Mouse (Mus musculus) urinary bladder, postnatal 10 days (tissue): ENCODE measurements around the gene Esyt1.
"Not testable (repeated sequence)": the region's sequence is repeated elsewhere in the genome, so short reads cannot be mapped to it uniquely, and the experiment has no call there.

Experiments used
- DNase-seq: peaks from one replicate; pipeline ENCODE4 v3.0.0; 2022; ENCODE audit warnings: low spot score

Esyt1 gene

DNA sequence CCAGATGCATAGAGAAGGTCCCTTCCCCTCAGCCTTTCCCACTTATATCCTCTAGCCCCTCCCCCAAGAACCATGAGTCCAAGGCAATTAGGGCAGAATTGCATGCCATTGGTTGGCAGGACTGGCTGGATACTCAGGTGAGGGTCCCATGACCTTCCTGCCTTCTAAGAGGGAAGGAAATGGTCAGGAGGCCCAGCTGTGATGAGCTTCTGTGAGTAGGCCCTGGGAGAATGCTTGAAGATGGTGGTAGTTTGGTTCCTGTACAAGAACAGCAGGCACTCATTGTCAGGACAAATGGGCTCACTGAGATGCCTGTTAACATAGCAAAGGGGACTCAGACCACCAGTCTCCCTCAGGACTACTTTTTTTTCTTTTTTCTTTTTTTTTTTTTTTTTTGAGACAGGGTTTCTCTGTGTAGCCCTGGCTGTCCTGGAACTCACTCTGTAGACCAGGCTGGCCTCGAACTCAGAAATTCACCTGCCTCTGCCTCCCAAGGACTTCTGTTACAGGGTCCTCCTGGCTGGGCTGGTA is 12.7 kb upstream of the Esyt1 start:
- no peak for DNase-seq

DNA sequence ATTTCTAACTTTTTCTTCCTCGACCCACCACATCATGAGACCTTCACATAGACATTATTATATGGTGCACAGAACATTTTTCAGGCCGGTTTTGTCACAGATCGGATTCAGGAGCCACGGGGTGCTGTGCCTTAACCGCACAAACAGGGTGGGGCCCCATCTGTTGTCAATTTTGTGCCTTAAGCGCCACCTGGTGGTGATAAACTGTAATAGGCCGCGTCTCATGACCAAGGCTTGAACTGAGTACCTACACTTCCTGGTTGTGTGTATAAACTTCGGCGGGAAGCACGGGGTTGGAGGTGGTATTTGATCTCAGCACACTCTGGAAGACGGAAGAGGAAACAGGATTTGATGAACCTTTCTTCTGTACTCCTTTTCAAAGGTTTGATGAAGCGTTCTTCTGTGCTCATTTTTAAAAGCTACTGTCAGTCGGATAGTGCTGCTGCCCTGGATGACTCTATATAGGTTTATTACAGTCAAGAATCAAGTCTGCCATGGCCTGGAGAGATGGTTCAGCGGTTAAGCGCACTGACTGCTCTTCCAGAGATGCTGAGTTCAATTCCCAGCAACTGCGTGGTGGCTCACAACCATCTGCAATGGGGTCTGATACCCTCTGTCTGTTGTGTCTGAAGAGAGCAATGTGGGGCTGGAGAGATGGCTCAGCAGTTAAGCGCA is 10.7 kb upstream of the Esyt1 start:
- no peak for DNase-seq

DNA sequence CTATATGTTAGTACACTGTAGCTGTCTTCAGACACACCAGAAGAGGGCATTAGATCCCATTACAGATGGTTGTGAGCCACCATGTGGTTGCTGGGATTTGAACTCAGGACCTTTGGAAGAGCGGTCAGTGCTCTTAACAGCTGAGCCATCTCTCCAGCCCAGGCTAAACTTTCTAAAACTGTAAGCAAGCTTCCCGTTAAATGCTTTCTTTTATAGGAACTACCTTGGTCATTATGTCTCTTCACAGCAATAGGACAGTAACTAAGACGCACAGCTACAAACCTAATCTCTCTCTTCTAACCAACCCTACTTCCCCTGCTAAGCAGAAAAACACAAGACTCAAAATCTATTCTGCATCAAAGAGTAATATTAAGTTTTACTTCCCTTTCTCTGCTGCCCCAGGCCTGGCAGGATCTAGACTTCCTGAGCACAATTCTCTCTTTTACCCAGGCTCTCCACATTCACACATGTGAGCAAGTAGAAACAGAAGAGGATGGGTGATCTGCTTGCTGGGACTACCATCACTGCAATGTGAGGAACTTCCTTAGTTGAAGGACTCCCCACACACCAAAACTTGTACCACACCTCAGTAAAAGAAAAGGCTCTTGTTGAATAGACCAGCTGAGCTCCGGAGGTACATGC is 10.1 kb upstream of the Esyt1 start:
- DNase-seq, result no peak

DNA sequence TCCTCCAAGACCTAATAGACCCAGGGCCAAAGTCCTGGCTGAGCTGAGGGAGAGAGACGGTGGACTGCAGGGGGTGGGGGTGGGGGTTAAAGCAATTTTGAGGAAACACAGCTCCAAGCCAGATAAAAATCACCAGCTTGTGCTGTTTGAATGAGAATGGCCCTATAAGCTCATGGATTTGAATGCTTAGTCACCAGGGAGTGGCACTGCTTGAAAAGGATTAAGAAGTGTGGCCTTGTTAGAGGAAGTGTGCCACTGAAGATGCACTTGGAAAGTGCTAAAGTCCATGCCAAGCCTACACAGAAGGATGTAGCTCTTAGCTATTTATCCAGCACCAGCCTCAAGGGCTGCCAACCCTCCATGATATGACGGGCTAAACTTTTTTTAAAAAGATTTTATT is 9.5 kb upstream of the Esyt1 start:
- no peak for DNase-seq

DNA sequence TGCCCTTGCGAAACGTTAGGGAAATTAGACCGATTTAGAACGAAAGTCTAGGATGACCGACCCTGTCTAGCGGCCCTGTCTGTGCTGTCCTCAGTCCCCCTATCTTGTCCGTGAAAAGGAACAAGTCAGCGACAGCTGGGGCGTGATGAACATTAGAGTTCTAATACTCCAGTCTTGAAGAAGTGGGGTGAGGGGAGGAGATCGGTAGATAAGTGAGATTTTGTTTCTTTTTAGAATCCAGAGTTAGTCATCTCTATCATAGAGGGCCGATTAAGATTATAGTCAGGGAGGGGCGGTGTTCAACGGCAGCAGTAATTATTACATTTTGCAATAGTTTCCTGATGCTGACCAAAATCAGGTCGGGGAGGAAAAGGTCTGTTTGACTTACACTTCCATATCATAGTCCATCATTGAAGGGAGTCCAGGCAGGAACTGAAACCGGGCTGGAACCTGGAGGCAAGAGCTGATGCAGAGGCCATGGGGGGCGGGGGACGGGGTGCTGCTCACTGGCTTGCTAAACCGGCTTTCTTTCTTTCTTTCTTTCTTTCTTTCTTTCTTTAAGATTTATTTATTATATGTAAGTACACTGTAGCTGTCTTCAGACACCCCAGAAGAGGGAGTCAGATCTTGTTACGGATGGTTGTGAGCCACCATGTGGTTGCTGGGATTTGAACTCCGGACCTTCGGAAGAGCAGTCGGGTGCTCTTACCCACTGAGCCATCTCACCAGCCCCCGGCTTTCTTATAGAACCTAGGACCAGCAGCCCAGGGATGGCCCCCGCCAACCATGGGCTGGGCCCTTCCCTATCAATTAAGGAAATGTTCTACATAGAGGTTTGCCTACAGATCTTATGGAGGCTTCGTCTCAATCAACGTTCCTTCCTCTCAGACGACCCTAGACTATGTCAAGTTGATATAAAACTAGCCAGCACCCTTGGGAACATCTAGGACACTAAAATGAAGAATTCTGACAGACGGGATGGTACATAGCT is 990 bp upstream of the Esyt1 start:
- no peak for DNase-seq

DNA sequence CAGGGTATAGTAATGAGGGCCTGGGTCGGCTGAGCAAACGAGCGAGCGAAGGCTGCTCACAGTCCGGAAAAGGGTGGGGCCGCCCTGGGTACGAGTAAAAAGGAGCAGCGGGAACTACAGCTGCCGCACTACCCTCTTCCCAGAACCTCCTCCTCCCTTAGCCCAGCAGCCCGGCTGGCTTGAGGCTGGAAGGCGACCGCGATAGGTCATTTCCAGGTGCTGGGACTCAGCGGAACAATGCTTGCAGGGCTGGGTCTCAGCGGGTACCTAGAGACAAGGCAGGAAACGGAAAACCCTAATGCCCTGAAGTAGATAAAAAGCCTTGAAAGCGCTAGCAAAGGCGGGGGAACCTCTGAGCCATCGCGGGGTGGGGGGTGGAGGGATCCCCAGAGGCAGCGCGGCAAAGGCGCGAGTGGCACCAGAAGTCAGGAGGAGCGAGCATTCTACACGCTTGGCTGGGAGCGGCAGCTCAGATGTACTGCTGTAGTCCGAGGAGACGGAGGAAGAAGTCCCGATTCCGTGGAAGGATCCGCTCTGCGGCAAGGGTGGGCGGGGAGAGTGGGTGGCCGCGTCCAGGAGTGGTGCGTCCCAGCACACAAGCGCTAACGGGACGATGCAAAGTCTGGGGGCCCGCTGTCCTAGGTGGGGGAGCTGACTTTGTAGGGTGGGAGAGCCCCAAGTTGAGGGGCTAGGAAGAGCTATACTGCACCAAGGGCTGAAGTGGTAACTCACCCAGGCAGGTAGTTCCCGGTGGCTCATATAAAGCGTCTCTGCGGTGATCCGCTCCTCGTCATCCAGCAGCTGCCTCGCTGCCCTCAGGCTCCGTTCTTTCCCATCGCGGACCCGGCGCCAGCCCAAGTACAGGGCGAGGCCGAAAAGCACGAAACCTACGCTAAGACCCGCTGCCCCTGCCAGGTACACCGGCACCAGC is 674 bp downstream of the Esyt1 start:
- DNase-seq, result no peak

DNA sequence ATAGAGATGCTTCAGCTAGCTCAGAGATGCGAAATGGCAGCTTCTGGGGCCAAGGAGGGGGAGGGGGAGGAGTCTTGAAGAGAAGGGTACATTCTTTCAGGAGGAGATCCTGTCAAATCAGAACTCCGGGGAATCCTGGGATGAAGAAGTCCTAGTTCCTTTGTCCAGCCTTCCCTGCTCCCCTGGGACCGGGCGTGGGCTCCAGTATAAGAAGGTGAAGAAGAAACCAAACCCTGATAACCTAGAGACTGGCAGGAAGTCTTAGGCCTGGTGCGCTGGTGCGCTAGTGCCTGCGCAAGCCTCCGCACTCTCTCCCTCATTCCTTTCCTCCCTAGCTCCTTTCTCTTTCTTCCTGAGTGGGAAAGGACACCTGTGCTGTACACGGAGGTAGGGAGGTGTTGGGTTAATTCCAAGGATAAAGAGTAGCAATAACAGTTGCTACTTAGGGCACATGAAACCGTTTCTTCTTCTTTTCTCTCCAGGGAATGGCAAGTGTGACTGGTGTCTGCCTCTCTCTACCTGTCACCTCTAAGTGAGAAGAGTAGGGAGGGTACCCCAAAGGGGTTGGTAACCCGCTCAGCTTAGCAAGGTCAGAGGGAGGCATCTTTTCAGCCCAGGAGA is 1.4 kb downstream of the Esyt1 start:
- DNase-seq, result no peak

DNA sequence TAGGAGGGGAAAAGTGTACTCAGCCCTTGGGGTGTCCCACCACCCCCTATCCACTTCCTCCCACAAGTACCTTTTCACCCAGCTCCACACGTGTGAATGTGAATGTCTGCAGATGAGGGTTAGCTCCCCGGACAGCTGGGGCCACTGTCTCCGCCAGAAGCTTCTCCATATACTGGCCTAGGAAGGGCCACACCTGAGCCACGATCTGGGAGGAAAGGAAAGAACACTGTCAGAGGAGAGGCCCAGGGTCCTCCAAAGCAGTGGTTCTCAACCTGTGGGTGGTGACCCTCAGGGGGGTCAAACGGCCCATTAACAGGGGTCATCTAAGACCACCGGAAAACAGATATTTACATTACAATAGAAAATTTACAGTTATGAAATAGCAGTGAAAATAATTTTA is 3.3 kb downstream of the Esyt1 start:
- DNase-seq, result no peak

DNA sequence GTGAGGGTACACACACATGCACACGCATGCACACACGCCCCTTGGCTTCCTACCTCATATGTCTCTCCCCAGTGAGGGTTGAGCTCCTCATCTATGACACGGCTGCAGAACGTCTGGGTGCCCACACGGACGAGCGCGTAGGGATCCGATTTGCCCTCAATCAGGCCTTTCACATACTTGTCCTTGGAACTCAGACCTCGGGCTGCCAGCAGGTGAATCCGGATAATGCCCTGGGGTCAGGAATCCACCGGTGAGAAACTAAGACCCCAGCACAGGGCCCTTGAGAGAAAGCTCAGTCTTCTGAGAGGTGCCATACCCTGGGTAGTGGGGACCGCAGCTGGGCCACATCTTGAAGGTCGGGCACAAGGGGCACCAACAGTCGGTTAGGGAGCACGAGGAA is 5.1 kb downstream of the Esyt1 start:
- no peak for DNase-seq

DNA sequence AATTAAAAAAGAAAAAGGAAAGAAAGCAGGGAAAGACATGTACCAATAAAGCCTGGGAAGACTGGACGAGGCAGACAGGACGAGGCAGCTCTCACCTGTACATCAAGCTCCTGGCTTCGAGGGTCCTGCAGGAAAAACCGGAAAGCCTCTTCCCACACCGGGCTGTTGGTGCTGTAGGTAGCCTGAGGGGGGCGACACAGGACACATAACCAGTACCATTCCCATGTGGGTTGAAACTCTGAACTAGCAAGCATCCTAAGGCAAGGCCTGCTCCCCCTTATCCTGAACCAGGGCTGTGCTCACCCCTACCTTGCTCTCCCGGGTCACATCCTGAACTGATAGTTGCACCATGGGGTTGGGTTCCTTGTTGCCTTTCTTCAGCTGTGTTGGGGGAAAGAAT is 6.8 kb downstream of the Esyt1 start:
- no peak for DNase-seq

DNA sequence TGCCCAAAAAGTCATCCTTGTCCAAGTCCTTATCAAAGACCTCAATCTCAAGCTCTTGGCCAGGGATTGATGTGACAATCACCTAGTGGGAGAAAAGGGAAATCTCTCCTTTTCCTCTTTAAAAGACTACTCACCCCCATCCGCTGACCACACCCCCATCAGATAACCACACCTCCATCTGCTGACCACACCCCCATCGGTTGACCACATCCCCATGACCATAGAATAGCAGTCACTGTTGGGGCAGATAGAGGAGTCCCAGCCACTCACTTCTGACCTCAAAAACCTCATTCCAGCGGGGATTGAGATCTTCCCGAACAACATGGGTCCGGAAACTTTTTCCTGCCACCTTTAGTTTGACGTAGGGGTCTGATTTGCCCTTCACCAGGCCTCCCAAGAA is 9.0 kb downstream of the Esyt1 start:
- DNase-seq, result no peak

DNA sequence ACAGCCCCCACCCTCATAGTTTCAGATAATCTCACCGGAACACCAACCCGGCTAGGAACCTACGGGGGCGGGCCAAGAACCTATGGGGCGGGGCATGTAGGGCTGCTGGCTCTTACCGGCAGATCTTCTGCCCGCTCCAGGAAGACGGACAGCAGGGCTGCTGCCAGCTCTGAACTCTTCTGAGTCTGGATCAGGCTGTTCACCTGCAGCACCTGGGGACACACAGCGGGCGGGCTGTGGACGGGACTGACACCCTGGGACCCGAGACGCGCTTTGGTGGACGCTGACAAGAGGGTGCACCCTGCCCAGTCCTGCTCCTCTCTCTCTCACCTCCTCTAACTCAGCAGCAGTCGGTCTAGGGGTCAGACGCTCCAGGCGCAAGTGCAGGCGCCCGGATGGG is 9.6 kb downstream of the Esyt1 start:
- no peak for DNase-seq

DNA sequence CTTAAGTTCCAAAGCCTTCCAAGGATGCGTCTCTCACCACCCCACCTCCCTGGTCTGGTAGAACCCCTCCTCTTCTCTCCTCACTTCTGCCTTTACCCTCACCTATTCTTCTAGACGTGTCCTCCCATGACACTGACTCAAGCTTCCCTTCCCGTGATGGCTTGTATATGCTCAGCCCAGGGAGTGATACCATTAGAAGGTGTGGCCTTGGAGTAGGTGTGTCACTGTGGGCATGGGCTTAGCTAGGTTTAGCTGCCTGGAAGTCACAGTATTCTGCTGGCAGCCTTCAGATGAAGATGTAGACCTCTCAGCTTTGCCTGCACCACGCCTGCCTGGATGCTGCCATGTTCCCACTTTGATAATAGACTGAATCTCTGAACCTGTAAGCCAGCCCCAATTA is 10.6 kb downstream of the Esyt1 start:
- DNase-seq, result no peak

DNA sequence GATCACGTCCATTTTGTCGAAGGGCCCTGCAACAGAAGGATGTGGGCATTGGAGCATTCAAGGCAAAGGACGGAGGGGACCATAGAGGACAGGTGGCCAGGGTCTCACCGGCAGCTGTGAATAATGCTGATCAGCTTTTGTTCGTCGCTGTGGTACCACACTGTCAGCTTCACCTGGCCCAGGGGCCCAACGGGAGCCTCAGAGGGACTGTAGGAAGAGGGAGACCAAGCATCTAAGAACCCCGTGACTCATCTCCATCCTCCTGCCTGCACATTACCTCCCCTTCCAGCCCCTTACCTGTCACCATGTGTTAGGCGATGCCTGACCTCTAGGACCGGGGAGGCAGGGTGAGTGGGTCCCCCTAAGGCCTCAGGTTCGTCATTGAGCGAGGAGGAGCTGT is 13.9 kb downstream of the Esyt1 start:
- no peak for DNase-seq

DNA sequence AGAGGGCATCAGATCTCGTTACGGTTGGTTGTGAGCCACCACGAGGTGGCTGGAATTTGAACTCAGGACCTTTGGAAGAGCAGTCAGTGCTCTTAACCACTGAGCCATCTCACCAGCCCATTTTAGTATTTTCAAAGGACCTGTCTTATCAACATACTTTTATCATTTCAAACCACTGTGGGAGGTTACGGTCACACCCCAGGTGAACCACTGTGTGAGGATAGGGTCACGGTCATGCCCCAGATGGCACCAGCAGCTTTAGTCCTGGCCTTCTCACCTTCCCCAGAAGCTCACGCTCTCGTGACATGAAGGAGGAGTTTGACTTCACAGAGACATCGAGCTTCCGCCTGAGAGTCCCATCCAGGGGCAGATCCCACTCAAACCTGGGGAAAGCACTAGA is 14.5 kb downstream of the Esyt1 start:
- DNase-seq, result no peak

DNA sequence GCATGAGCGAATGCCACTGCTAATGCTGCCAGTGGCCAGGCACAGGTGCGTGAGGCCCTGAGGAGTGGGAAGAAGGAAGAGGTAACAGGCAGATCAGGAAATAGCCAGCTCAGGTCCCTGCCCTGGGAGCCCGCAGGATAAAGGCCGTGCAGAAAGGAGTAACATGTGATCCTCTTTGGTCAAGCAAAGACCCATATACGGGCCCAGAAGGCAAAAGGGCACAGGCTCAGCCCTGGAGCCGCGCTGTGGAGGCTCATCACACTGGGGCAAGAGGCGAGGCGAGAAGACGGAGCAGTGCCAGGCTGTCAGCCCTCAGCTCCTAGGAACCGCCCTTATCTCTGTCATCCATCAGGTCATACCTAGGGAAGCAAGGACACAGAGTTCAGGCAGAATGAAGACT is 15.4 kb downstream of the Esyt1 start:
- no peak for DNase-seq

DNA sequence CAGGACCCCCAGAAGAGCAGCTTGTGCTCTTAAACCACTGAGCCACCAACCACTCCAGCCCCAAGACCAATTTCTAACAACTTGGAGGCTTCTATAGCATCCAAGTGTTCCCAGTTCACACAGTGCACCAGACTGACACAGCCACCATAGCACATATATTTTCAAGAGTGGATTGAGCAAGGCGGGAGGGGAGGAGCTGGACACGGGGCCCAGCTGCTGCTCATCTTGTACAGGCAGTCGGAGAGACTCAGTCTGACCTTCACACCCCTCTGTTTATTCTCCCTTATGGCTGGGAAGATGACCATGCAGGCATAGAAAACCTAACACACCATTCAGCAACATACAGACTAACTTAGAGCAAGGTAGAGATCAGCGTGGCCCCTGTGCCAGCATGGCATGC is 15.8 kb downstream of the Esyt1 start:
- DNase-seq, result no peak

DNA sequence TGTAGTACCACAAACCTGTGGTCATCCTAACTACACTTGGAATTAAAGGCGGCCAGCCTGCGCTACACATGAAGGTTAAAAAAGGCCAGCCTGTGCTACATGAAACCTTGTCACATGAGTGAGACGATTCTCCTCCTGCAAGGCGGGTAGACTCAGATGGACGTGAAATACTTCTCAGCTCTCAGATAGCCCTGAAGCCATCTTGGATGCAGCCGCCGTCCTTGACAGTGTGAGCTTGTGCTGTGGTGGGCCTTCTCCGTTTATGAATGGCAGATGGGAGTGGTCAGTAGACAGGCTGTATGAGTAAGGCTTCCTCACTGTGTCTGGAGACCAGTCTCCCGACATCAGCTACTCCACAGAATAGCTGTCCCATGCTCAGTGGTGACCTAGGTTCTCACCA is 16.5 kb downstream of the Esyt1 start:
- no peak for DNase-seq

DNA sequence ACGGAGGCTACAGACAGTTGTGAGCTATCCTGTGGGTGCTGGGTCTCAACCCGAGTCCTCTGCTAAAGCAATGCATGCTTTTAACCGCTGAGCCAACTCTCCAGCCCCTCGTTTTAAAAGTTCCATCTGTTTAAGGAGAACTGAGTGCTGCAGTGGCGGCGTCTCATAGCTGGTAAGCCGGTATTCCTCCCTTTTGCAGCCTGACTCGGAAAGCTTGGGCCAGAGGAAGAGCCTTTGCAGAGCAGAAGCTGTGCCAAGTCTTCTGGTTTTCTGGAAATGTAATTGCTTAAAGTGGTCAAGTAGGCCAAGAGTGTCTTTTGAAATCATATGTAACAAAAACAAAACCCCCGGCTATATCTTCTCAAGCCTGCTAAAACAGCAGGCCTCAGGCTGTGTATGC is 17.4 kb downstream of the Esyt1 start:
- DNase-seq, result no peak

DNA sequence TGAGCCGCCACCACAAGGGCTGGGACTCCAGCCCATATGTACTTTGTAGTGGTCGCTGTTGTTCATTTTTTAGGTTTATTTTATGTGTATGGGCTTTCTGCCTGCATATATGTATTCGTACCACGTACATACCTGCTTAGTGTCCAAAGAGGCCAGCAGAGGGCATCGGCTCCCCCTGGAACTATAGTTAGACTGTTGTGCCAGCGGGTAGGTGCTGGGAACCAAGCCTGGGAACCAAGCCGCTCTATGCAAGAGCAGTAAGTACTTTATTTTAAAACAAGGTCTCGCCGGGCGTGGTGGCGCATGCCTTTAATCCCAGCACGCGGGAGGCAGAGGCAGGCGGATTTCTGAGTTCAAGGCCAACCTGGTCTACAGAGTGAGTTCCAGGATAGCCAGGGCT is 19.7 kb downstream of the Esyt1 start:
- no peak for DNase-seq

DNA sequence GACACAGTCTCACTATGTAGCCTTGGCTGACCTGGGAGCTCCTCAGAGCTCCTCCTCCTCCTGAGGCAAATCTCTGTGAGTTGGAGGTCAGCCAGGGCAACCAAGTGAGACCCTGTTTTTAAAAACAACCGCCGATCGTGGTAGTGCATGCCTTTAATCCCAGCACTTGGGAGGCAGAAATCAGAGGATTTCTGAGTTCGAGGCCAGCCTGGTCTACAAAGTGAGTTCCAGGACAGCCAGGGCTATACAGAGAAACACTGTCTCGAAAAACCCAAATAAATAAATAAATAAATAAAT is 20.4 kb downstream of the Esyt1 start:
- DNase-seq, result not testable (repeated sequence)
